Mouse (Mus musculus): Measurements from ENCODE around the gene Cltb. TPM values are rescaled to one million over a fixed set of nuclear protein-coding genes. Genes with fewer than 3 reads are reported as not detected.

The Cltb gene
- polyA plus RNA-seq, 1 experiment from 2014 or later, result 34.1 TPM

DNA sequence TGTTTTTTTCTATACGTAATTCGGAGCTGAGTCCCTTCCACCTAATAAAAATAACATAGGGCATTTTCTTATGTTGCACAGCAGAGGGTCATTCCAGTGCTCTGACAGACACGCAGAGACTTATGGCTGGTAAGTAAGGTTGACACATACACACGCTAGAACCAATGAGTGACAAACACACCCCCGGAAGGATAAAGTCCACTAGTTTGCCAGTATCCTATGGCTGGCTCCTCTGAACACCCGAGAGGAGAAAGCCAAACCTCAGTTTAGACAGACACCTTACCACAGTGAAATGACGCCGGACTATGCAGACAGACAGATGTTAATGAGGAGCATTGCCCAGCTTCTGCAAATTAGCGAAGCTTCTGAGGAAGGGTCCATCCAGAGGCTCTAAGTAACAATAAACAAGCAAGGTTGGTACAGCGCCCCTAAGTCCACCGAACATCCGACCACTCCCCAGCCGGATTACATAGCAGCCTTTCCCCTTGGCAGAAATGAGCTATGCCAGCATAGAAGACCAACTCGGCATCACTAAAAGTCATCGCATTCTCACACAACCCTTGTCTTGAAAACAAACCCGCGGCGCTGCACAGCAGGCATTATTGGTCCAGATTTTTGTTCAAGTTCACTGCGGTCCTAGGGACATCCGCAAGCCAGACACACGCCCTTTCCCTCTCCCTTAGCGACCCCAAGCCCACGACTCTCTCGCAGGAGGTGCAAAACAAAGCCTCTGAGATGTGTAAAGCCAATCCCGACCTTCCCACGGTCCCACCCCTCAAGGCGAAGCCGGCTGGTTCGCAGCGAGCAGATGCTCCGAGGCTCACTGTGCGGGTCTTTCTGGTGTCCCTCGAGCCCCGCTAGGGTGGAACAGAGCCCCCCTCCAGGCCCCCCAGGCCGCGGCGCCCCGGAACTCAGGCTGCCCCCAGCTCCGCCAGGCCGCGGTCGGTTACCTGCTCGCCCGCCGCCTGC, 46.6 kb downstream of the Cltb start:
- Histone ChIP-seq H3K27ac (ENCODE audit: low read depth) (peak overlapping the region; percentile 45; the same call in 1 of the 2 replicates), H3K9me3 (ENCODE audit: low read depth, low read length) (no peaks in the 10 kb centered on the region), H3K9ac (peak overlapping the region; percentile 94), H3K4me1 (ENCODE audit: insufficient read depth) (0 out of 2 replicates have a peak, but pooled peaks cover 7% of the 10 kb centered on the region), H3K36me3 (ENCODE audit: insufficient read depth) (peaks cover 31% of the 10 kb centered on the region), H3K27me3 (ENCODE audit: insufficient read depth, low read length) (no peaks in the 10 kb centered on the region), H3K4me3 (ENCODE audit: low read depth, low read length) (peak overlapping the region; percentile 97), H3K4me2 (peak overlapping the region; percentile 76)
- DNase-seq (peak; percentile 37), ATAC-seq (ENCODE audit: insufficient read depth) (peak; percentile 65; the same call in 1 of the 2 replicates)
- WGBS, result 10% methylated on average over 45 of the region's 45 CpGs
- TF ChIP-seq CTCF (IDR thresholded peaks at IDR 0.05; ENCODE audit: low read depth), result no peak

DNA sequence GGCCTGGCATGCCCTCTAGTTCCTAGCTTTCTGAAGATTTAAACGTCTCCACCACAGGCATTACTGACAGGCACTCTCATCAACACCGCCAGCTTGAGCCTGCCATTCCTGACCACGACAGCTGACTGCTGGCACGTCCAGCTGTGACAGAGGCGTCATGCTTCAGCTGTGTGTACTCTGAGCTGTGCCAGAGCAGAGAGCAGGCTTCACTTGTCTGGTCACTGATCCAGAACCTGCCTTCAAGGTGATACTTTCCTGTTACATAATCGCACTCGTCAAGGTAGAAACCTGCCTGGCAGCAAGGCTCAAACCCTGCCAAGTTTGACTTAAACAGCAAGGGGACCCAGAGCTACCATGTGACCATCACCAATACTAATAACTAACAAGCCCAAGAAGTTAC, 48.6 kb downstream of the Cltb start:
- H3K4me3 ChIP-seq (ENCODE audit: low read depth, low read length), result no peak overlapping the region
- peaks cover 51% of the 10 kb centered on the region for H3K36me3 ChIP-seq (ENCODE audit: insufficient read depth)
- DNase-seq (no peak), ATAC-seq (ENCODE audit: insufficient read depth) (no peak)
- H3K27ac ChIP-seq (ENCODE audit: low read depth), result no peak overlapping the region
- 0 out of 2 replicates have a peak, but pooled peaks cover 7% of the 10 kb centered on the region for H3K4me1 ChIP-seq (ENCODE audit: insufficient read depth)
- H3K9ac ChIP-seq, result no peak overlapping the region
- no peak for TF ChIP-seq CTCF (IDR thresholded peaks at IDR 0.05; ENCODE audit: low read depth)
- no peaks in the 10 kb centered on the region for H3K9me3 ChIP-seq (ENCODE audit: low read depth, low read length)
- WGBS, result 67% methylated on average over 7 of the region's 7 CpGs
- no peak overlapping the region for H3K4me2 ChIP-seq
- no peaks in the 10 kb centered on the region for H3K27me3 ChIP-seq (ENCODE audit: insufficient read depth, low read length)

GRCm38 (mm10) chr13:54560608-54561007, 50.5 kb downstream of the Cltb start:
- no peak overlapping the region for H3K4me2 ChIP-seq
- no peak overlapping the region for H3K27ac ChIP-seq (ENCODE audit: low read depth)
- H3K4me3 ChIP-seq (ENCODE audit: low read depth, low read length), result no peak overlapping the region
- TF ChIP-seq CTCF (IDR thresholded peaks at IDR 0.05; ENCODE audit: low read depth), result no peak
- 89% methylated on average over 7 of the region's 7 CpGs for WGBS
- no peaks in the 10 kb centered on the region for H3K27me3 ChIP-seq (ENCODE audit: insufficient read depth, low read length)
- H3K9me3 ChIP-seq (ENCODE audit: low read depth, low read length), result no peaks in the 10 kb centered on the region
- H3K4me1 ChIP-seq (ENCODE audit: insufficient read depth), result 0 out of 2 replicates have a peak, but pooled peaks cover 7% of the 10 kb centered on the region
- ATAC-seq (ENCODE audit: insufficient read depth) (no peak), DNase-seq (no peak)
- no peak overlapping the region for H3K9ac ChIP-seq
- peaks cover 68% of the 10 kb centered on the region for H3K36me3 ChIP-seq (ENCODE audit: insufficient read depth)

GRCm38 (mm10) chr13:54559656-54560055, 51.5 kb downstream of the Cltb start:
- DNase-seq (no peak), ATAC-seq (ENCODE audit: insufficient read depth) (no peak)
- 0 out of 2 replicates have a peak, but pooled peaks cover 7% of the 10 kb centered on the region for H3K4me1 ChIP-seq (ENCODE audit: insufficient read depth)
- H3K36me3 ChIP-seq (ENCODE audit: insufficient read depth), result peaks cover 75% of the 10 kb centered on the region
- TF ChIP-seq CTCF (IDR thresholded peaks at IDR 0.05; ENCODE audit: low read depth), result no peak
- no peak overlapping the region for H3K4me3 ChIP-seq (ENCODE audit: low read depth, low read length)
- no peak overlapping the region for H3K27ac ChIP-seq (ENCODE audit: low read depth)
- H3K4me2 ChIP-seq, result no peak overlapping the region
- no peaks in the 10 kb centered on the region for H3K9me3 ChIP-seq (ENCODE audit: low read depth, low read length)
- 94% methylated on average over 2 of the region's 2 CpGs for WGBS
- no peaks in the 10 kb centered on the region for H3K27me3 ChIP-seq (ENCODE audit: insufficient read depth, low read length)
- H3K9ac ChIP-seq, result no peak overlapping the region

- Histone ChIP-seq H3K4me3 (ENCODE audit: low read depth, low read length) (no peak overlapping the region), H3K9ac (no peak overlapping the region), H3K4me1 (ENCODE audit: insufficient read depth) (no peaks in the 10 kb centered on the region), H3K27ac (ENCODE audit: low read depth) (no peak overlapping the region), H3K9me3 (ENCODE audit: low read depth, low read length) (no peaks in the 10 kb centered on the region), H3K4me2 (no peak overlapping the region), H3K27me3 (ENCODE audit: insufficient read depth, low read length) (no peaks in the 10 kb centered on the region), H3K36me3 (ENCODE audit: insufficient read depth) (peaks cover 84% of the 10 kb centered on the region)
- no peak for TF ChIP-seq CTCF (IDR thresholded peaks at IDR 0.05; ENCODE audit: low read depth)
- ATAC-seq (ENCODE audit: insufficient read depth), result no peak
- no peak for DNase-seq
- 89% methylated on average over 1 of the region's 1 CpGs for WGBS
Observed at GRCm38 (mm10) chr13:54557652-54558051, 53.5 kb downstream of the Cltb start.

GRCm38 (mm10) chr13:54556796-54557195, 54.3 kb downstream of the Cltb start:
- no peak for DNase-seq
- 89% methylated on average over 3 of the region's 3 CpGs for WGBS
- no peak for TF ChIP-seq CTCF (IDR thresholded peaks at IDR 0.05; ENCODE audit: low read depth)
- H3K27ac ChIP-seq (ENCODE audit: low read depth), result no peak overlapping the region
- ATAC-seq (ENCODE audit: insufficient read depth), result no peak
- H3K4me2 ChIP-seq, result no peak overlapping the region
- H3K36me3 ChIP-seq (ENCODE audit: insufficient read depth), result peaks cover 91% of the 10 kb centered on the region
- no peak overlapping the region for H3K4me3 ChIP-seq (ENCODE audit: low read depth, low read length)
- H3K4me1 ChIP-seq (ENCODE audit: insufficient read depth), result no peaks in the 10 kb centered on the region
- H3K9me3 ChIP-seq (ENCODE audit: low read depth, low read length), result no peaks in the 10 kb centered on the region
- H3K27me3 ChIP-seq (ENCODE audit: insufficient read depth, low read length), result no peaks in the 10 kb centered on the region
- H3K9ac ChIP-seq, result no peak overlapping the region

DNA sequence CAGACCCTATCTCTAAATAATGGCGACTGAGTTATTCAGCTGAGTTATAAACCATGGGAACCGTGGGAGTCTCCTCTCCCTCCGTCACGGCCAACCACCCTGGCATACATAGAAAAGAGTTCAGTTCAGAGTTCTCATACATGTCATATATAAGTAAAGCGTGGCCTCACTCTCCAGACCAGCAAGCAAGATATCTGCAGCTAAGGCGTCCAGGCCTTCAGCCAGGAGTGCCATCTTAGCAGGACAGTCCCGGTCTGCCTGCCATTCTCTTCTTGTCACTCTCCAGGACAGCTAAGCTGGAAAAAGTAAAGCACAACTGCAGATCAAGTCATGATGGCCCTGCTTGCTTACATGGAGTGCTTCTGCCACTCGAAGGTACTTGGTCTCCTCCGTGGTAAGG, 55.0 kb downstream of the Cltb start:
- ATAC-seq (ENCODE audit: insufficient read depth) (no peak), DNase-seq (no peak)
- H3K4me3 ChIP-seq (ENCODE audit: low read depth, low read length), result no peak overlapping the region
- no peaks in the 10 kb centered on the region for H3K9me3 ChIP-seq (ENCODE audit: low read depth, low read length)
- no peak for TF ChIP-seq CTCF (IDR thresholded peaks at IDR 0.05; ENCODE audit: low read depth)
- H3K4me2 ChIP-seq, result no peak overlapping the region
- 91% methylated on average over 9 of the region's 9 CpGs for WGBS
- H3K27ac ChIP-seq (ENCODE audit: low read depth), result no peak overlapping the region
- H3K4me1 ChIP-seq (ENCODE audit: insufficient read depth), result no peaks in the 10 kb centered on the region
- no peaks in the 10 kb centered on the region for H3K27me3 ChIP-seq (ENCODE audit: insufficient read depth, low read length)
- peaks cover 91% of the 10 kb centered on the region for H3K36me3 ChIP-seq (ENCODE audit: insufficient read depth)
- H3K9ac ChIP-seq, result no peak overlapping the region

All from lung, embryonic 14.5 days (tissue).